Mouse (Mus musculus) thymus, adult 2 months (tissue): ENCODE data around the gene Cbfa2t3.
"Not testable (repeated sequence)": the region's sequence is repeated elsewhere in the genome, so short reads cannot be mapped to it uniquely, and the experiment has no call there.

Experiments used
- CTCF ChIP-seq: fragments of 200-500 bp; IDR thresholded peaks from 2 replicates; pipeline ENCODE4 v1.5.1; 2012; ENCODE audit warnings: mild to moderate bottlenecking, control low read depth, low read length, moderate library complexity, borderline replicate concordance; ENCODE audit not compliant: control insufficient read depth, poor library complexity, insufficient read depth; ENCODE audit errors: extremely low read depth
- POLR2A ChIP-seq: fragments of 200-500 bp; IDR thresholded peaks from 2 replicates; pipeline ENCODE4 v1.6.1; 2012; ENCODE audit warnings: mild to moderate bottlenecking, low read length, control low read depth, moderate library complexity; ENCODE audit not compliant: control insufficient read depth, poor library complexity, insufficient read depth; ENCODE audit errors: extremely low read depth

DNA sequence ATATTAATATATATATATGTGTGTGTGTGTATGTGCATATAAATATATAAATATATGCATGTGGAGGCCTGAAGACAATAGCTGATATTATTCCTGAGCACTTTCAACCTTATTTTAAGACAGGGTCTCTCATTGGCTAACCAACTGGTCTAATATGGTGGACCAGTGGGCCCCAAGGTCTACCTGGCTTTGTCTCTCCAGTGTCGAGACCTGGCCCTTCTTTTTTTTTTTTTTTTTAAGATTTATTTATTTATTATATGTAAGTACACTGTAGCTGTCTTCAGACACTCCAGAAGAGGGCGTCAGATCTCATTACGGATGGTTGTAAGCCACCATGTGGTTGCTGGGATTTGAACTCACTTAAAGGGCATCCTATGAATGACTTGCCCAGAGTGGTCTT, 66.8 kb downstream of the Cbfa2t3 start:
- not testable (repeated sequence) for TF ChIP-seq CTCF, POLR2A
